Mouse (Mus musculus) limb, embryonic 11.5 days (tissue): ENCODE measurements at regions not wholly inside any gene's neighbourhood (a gene's known extent, or its start where the extent isn't known, plus 50 kb on each side); places are given as distances from the start of the nearest gene placed in this dataset.

Experiments used
- ATAC-seq: fragments of 200-750 bp; cut with Nextera tagmentation; 2 replicates; pipeline ENCODE4 v1.8.0; 2017; ENCODE audit warnings: low read depth; ENCODE audit not compliant: insufficient number of reproducible peaks, low FRiP score, low TSS enrichment
- DNase-seq: peaks from one replicate; pipeline ENCODE4 v3.0.0-alpha.2; 2015; ENCODE audit warnings: low spot score
- H3K27ac ChIP-seq: fragments of 300-500 bp; sonication (generic); replicated peaks from 2 replicates; pipeline ENCODE4 v1.5.1; 2014; ENCODE audit warnings: low read depth, mild to moderate bottlenecking, low read length
- H3K27me3 ChIP-seq: fragments of 300-500 bp; sonication (generic); 2 replicates; pipeline ENCODE4 v1.6.1; 2014; ENCODE audit warnings: mild to moderate bottlenecking, low read length, mixed read lengths; ENCODE audit not compliant: control insufficient read depth, insufficient read depth
- H3K36me3 ChIP-seq: fragments of 300-500 bp; sonication (generic); 2 replicates; pipeline ENCODE4 v1.6.1; 2014; ENCODE audit warnings: mild to moderate bottlenecking, low read length, moderate library complexity, mixed read lengths; ENCODE audit not compliant: control insufficient read depth, insufficient read depth
- H3K4me1 ChIP-seq: fragments of 300-500 bp; sonication (generic); 2 replicates; pipeline ENCODE4 v1.6.1; 2014; ENCODE audit warnings: low read length, mixed read lengths; ENCODE audit not compliant: control insufficient read depth, insufficient read depth
- H3K4me2 ChIP-seq: fragments of 300-500 bp; sonication (generic); 2 replicates; pipeline ENCODE4 v1.6.1; 2014; ENCODE audit warnings: low read depth, mild to moderate bottlenecking, moderate library complexity; ENCODE audit not compliant: severe bottlenecking
- H3K4me3 ChIP-seq: fragments of 300-500 bp; sonication (generic); 2 replicates; pipeline ENCODE4 v1.5.1; 2014; ENCODE audit warnings: low read depth, low read length
- H3K9ac ChIP-seq: fragments of 300-500 bp; sonication (generic); 2 replicates; pipeline ENCODE4 v1.6.1; 2014; ENCODE audit warnings: mild to moderate bottlenecking, low read length
- H3K9me3 ChIP-seq: fragments of 300-500 bp; sonication (generic); 2 replicates; pipeline ENCODE4 v1.6.1; 2016; ENCODE audit warnings: low read length; ENCODE audit not compliant: control insufficient read depth
- WGBS: fragments of 180-500 bp; shearing (Covaris S2); extraction: QIAGEN DNeasy Blood & Tissue Kit; methylation state at CpG from one replicate; pipeline ENCODE4 v1.1.7; 2014; 5-methylcytosine and 5-hydroxymethylcytosine counted together

DNA sequence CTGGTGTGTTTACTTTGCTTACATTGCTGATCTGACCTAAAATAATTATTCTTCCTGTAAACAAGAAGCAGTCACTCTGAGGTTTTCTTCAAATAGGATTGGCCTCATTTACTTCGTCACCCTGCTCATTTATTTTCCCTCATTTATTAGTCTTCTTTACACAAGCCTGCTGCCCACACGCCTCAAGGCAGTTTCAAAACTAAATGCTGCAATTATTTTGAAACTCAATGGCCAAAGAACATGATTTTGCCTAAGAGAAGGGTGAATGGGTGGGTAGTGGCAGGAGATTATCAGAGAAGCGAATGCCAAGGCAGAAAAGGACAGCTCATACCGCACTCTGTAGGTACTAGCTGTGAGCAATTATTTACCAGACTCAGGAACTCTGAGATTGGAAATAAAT lies 227.8 kb downstream of the Hlx start:
- H3K9me3 ChIP-seq = no peaks in the 10 kb centered on the region
- 66% methylated on average over 4 of the region's 4 CpGs for WGBS
- H3K36me3 ChIP-seq = no peaks in the 10 kb centered on the region
- ATAC-seq (no peak), DNase-seq (no peak)
- H3K4me3 ChIP-seq = no peak overlapping the region
- no peak overlapping the region for H3K9ac ChIP-seq
- H3K4me1 ChIP-seq = no peaks in the 10 kb centered on the region
- H3K4me2 ChIP-seq = no peak overlapping the region
- H3K27me3 ChIP-seq = no peaks in the 10 kb centered on the region
- H3K27ac ChIP-seq = no peak overlapping the region

GRCm38 (mm10) chr1:184503827-184504355 lies 228.5 kb downstream of the Hlx start:
- Histone ChIP-seq H3K9me3 (no peaks in the 10 kb centered on the region), H3K36me3 (no peaks in the 10 kb centered on the region), H3K4me3 (no peak overlapping the region), H3K4me1 (no peaks in the 10 kb centered on the region), H3K27me3 (no peaks in the 10 kb centered on the region), H3K4me2 (no peak overlapping the region), H3K9ac (no peak overlapping the region), H3K27ac (no peak overlapping the region)
- ATAC-seq (no peak), DNase-seq (no peak)
- WGBS = 86% methylated on average over 4 of the region's 4 CpGs

DNA sequence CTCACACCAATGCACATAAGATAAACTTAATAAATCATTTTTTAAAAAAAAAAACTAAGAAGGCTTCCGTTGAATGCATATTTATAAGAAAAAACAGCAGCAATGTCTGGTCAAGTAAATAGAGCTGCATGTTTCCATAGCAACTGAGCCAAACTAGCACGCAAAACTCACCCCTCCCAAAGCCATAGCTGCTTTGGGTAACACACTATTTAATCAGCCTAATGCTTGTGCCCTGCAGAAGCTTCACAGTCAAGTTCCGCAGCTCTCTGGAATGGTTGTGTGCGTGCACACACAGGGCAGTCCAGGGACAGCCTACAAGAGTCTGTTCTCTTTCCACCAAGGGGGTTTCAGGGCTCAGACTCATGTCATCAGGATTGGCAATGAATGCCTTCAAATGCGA lies 231.7 kb downstream of the Hlx start:
- no peaks in the 10 kb centered on the region for H3K36me3 ChIP-seq
- no peak overlapping the region for H3K27ac ChIP-seq
- no peaks in the 10 kb centered on the region for H3K9me3 ChIP-seq
- no peak overlapping the region for H3K4me3 ChIP-seq
- ATAC-seq (no peak), DNase-seq (no peak)
- 86% methylated on average over 5 of the region's 5 CpGs for WGBS
- no peak overlapping the region for H3K4me2 ChIP-seq
- no peaks in the 10 kb centered on the region for H3K27me3 ChIP-seq
- no peak overlapping the region for H3K9ac ChIP-seq
- no peaks in the 10 kb centered on the region for H3K4me1 ChIP-seq

- H3K4me3 ChIP-seq = no peak overlapping the region
- H3K36me3 ChIP-seq = no peaks in the 10 kb centered on the region
- no peak overlapping the region for H3K4me2 ChIP-seq
- H3K4me1 ChIP-seq = no peaks in the 10 kb centered on the region
- no peaks in the 10 kb centered on the region for H3K27me3 ChIP-seq
- no peak overlapping the region for H3K9ac ChIP-seq
- DNase-seq = no peak
- no peaks in the 10 kb centered on the region for H3K9me3 ChIP-seq
- no peak for ATAC-seq
- no peak overlapping the region for H3K27ac ChIP-seq
- WGBS = 81% methylated on average over 11 of the region's 11 CpGs
Observed at GRCm38 (mm10) chr1:184498909-184499525, 233.4 kb downstream of the Hlx start.

- Histone ChIP-seq H3K4me3 (no peak overlapping the region), H3K9me3 (no peaks in the 10 kb centered on the region), H3K27me3 (no peaks in the 10 kb centered on the region), H3K36me3 (no peaks in the 10 kb centered on the region), H3K4me2 (no peak overlapping the region), H3K27ac (no peak overlapping the region), H3K4me1 (no peaks in the 10 kb centered on the region), H3K9ac (no peak overlapping the region)
- DNase-seq (no peak), ATAC-seq (no peak)
- WGBS = 52% methylated on average over 1 of the region's 1 CpGs
Observed at GRCm38 (mm10) chr1:184497007-184497406, 235.4 kb downstream of the Hlx start.

- H3K36me3 ChIP-seq = no peaks in the 10 kb centered on the region
- no peak for DNase-seq
- 67% methylated on average over 8 of the region's 8 CpGs for WGBS
- ATAC-seq = no peak
- H3K4me1 ChIP-seq = no peaks in the 10 kb centered on the region
- H3K27me3 ChIP-seq = no peaks in the 10 kb centered on the region
- no peak overlapping the region for H3K9ac ChIP-seq
- no peak overlapping the region for H3K4me3 ChIP-seq
- no peak overlapping the region for H3K4me2 ChIP-seq
- no peaks in the 10 kb centered on the region for H3K9me3 ChIP-seq
- no peak overlapping the region for H3K27ac ChIP-seq
Observed at GRCm38 (mm10) chr1:184493811-184494210, 238.6 kb downstream of the Hlx start.

DNA sequence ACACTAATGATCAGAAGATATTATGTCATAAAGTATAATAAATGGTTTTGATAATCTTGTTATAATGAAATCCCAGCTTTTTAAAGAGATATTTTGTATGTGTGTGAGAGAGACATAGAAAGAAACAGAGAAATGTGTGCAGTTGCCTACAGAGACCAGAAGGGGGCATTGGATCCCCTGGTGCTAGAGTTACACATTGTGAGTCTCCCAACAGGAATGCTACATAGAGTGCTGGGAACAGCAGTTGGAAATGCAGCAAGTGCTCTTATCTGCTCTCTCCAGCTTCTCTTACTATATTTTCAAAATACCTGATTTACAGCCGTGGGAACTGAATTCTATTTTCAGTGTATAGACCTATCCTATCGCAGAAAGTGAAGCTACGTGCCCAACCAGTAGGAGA lies 240.3 kb downstream of the Hlx start:
- DNase-seq (no peak), ATAC-seq (no peak)
- Histone ChIP-seq H3K27ac (no peak overlapping the region), H3K9ac (no peak overlapping the region), H3K4me2 (no peak overlapping the region), H3K9me3 (no peaks in the 10 kb centered on the region), H3K4me1 (peaks cover 5% of the 10 kb centered on the region; the same call in 1 of the 2 replicates), H3K4me3 (no peak overlapping the region), H3K36me3 (no peaks in the 10 kb centered on the region), H3K27me3 (no peaks in the 10 kb centered on the region)
- 92% methylated on average over 3 of the region's 3 CpGs for WGBS

GRCm38 (mm10) chr1:184491252-184491651 lies 241.2 kb downstream of the Hlx start:
- DNase-seq (no peak), ATAC-seq (no peak)
- Histone ChIP-seq H3K36me3 (no peaks in the 10 kb centered on the region), H3K27me3 (no peaks in the 10 kb centered on the region), H3K27ac (no peak overlapping the region), H3K9me3 (no peaks in the 10 kb centered on the region), H3K4me2 (no peak overlapping the region), H3K4me1 (peaks cover 5% of the 10 kb centered on the region; the same call in 1 of the 2 replicates), H3K9ac (no peak overlapping the region), H3K4me3 (no peak overlapping the region)
- WGBS = 81% methylated on average over 4 of the region's 4 CpGs

DNA sequence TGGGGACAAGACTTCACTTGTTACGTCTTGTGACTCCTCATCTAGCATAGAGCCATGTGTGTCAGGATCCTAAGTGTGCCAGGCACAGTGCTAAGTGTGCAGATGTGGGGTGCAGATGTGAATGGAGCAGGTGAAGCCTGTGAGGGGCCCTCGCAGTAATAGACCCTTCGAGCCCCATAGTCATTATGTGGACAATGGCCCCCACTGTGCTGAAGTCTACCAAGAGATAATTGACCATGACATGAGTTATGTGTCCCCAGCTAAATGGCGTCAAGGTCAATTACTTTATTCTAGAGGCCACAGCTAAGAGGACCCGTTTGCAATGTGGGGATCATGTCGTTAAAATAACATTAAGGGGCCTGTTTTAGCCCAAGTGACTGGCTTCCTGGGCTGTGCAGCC lies 245.0 kb downstream of the Hlx start:
- Histone ChIP-seq H3K9me3 (no peaks in the 10 kb centered on the region), H3K36me3 (no peaks in the 10 kb centered on the region), H3K9ac (no peak overlapping the region), H3K27ac (no peak overlapping the region), H3K4me2 (no peak overlapping the region), H3K4me1 (peaks cover 5% of the 10 kb centered on the region; the same call in 1 of the 2 replicates), H3K4me3 (no peak overlapping the region), H3K27me3 (no peaks in the 10 kb centered on the region)
- DNase-seq = no peak
- whole genome bisulfite sequencing = 23% methylated on average over 6 of the region's 6 CpGs
- no peak for ATAC-seq
